Mouse (Mus musculus) stomach, postnatal 0 days (tissue): Measurements from ENCODE around the gene Gm9958.

Source experiments
- CTCF ChIP-seq: IDR thresholded peaks from 2 replicates; pipeline ENCODE4 v1.5.1; 2016; ENCODE audit warnings: antibody characterized with exemption, low read depth, mild to moderate bottlenecking, moderate library complexity
- EP300 ChIP-seq: optimal IDR thresholded peaks from 2 replicates; pipeline ENCODE3; 2016; ENCODE audit warnings: antibody characterized with exemption

- TF ChIP-seq CTCF (no peak), EP300 (no peak)
Measured at GRCm38 (mm10) chr5:90339953-90340343, 27.1 kb upstream of the Gm9958 start.
